Mouse (Mus musculus): ENCODE measurements around the gene Mthfsl.
"Not testable (repeated sequence)": the region's sequence is repeated elsewhere in the genome, so short reads cannot be mapped to it uniquely, and the experiment has no call there.

Gene Mthfsl

GRCm38 (mm10) chr9:88712164-88712749, 7.8 kb downstream of the Mthfsl start:
- not testable (repeated sequence) for H3K4me1 ChIP-seq (replicated peaks; ENCODE audit: low read depth, low read length); H3K36me3 ChIP-seq (ENCODE audit: insufficient read depth, low read length); H3K9me3 ChIP-seq (ENCODE audit: low read length); H3K4me3 ChIP-seq (replicated peaks; ENCODE audit: low read length); H3K27me3 ChIP-seq (ENCODE audit: insufficient read depth, low read length)

- not testable (repeated sequence) for H3K4me3 ChIP-seq (replicated peaks; ENCODE audit: low read length); H3K27me3 ChIP-seq (ENCODE audit: insufficient read depth, low read length); H3K36me3 ChIP-seq (ENCODE audit: insufficient read depth, low read length); H3K4me1 ChIP-seq (replicated peaks; ENCODE audit: low read depth, low read length); H3K9me3 ChIP-seq (ENCODE audit: low read length)
These were observed 9.1 kb downstream of the Mthfsl start for GRCm38 (mm10) chr9:88710910-88711438.

GRCm38 (mm10) chr9:88710439-88710838, 9.7 kb downstream of the Mthfsl start:
- not testable (repeated sequence) for H3K36me3 ChIP-seq (ENCODE audit: insufficient read depth, low read length); H3K4me3 ChIP-seq (replicated peaks; ENCODE audit: low read length); H3K4me1 ChIP-seq (replicated peaks; ENCODE audit: low read depth, low read length); H3K9me3 ChIP-seq (ENCODE audit: low read length); H3K27me3 ChIP-seq (ENCODE audit: insufficient read depth, low read length)

GRCm38 (mm10) chr9:88709794-88710193, 10.3 kb downstream of the Mthfsl start:
- H3K4me1 ChIP-seq (replicated peaks; ENCODE audit: low read depth, low read length); H3K4me3 ChIP-seq (replicated peaks; ENCODE audit: low read length): not testable (repeated sequence)

GRCm38 (mm10) chr9:88709304-88709703, 10.8 kb downstream of the Mthfsl start:
- Histone ChIP-seq H3K4me3 (replicated peaks; ENCODE audit: low read length) (no peak overlapping the region), H3K27me3 (ENCODE audit: insufficient read depth, low read length) (no peaks in the 10 kb centered on the region), H3K9me3 (ENCODE audit: low read length) (no peaks in the 10 kb centered on the region), H3K4me1 (replicated peaks; ENCODE audit: low read depth, low read length) (peaks cover 6% of the 10 kb centered on the region), H3K36me3 (ENCODE audit: insufficient read depth, low read length) (no peaks in the 10 kb centered on the region)
- TF ChIP-seq NANOG (IDR thresholded peaks at IDR 0.05; ENCODE audit: borderline replicate concordance, low read length) (no peak), CTCF (conservative IDR thresholded peaks at IDR 0.05; ENCODE audit: low read length) (no peak), POU5F1 (IDR thresholded peaks at IDR 0.05; ENCODE audit: borderline replicate concordance, low read length) (no peak)

More at GRCm38 (mm10) chr9:88709794-88710193, 10.3 kb downstream of the Mthfsl start:
- not testable (repeated sequence) for H3K27me3 ChIP-seq (ENCODE audit: insufficient read depth, low read length); H3K36me3 ChIP-seq (ENCODE audit: insufficient read depth, low read length); H3K9me3 ChIP-seq (ENCODE audit: low read length)

GRCm38 (mm10) chr9:88706700-88707099, 13.4 kb downstream of the Mthfsl start:
- Histone ChIP-seq H3K27me3 (ENCODE audit: insufficient read depth, low read length) (no peaks in the 10 kb centered on the region), H3K36me3 (ENCODE audit: insufficient read depth, low read length) (no peaks in the 10 kb centered on the region), H3K4me3 (replicated peaks; ENCODE audit: low read length) (no peak overlapping the region), H3K9me3 (ENCODE audit: low read length) (no peaks in the 10 kb centered on the region), H3K4me1 (replicated peaks; ENCODE audit: low read depth, low read length) (peaks cover 6% of the 10 kb centered on the region)
- TF ChIP-seq POU5F1 (IDR thresholded peaks at IDR 0.05; ENCODE audit: borderline replicate concordance, low read length) (no peak), NANOG (IDR thresholded peaks at IDR 0.05; ENCODE audit: borderline replicate concordance, low read length) (no peak), CTCF (conservative IDR thresholded peaks at IDR 0.05; ENCODE audit: low read length) (no peak)

GRCm38 (mm10) chr9:88705157-88705556, 14.9 kb downstream of the Mthfsl start:
- not testable (repeated sequence) for H3K36me3 ChIP-seq (ENCODE audit: insufficient read depth, low read length); H3K9me3 ChIP-seq (ENCODE audit: low read length); H3K4me3 ChIP-seq (replicated peaks; ENCODE audit: low read length)

GRCm38 (mm10) chr9:88698746-88699145, 21.4 kb downstream of the Mthfsl start:
- H3K27me3 ChIP-seq (ENCODE audit: insufficient read depth, low read length); H3K4me3 ChIP-seq (replicated peaks; ENCODE audit: low read length); H3K9me3 ChIP-seq (ENCODE audit: low read length); H3K36me3 ChIP-seq (ENCODE audit: insufficient read depth, low read length); H3K4me1 ChIP-seq (replicated peaks; ENCODE audit: low read depth, low read length): not testable (repeated sequence)

More at GRCm38 (mm10) chr9:88705157-88705556, 14.9 kb downstream of the Mthfsl start:
- not testable (repeated sequence) for H3K27me3 ChIP-seq (ENCODE audit: insufficient read depth, low read length); H3K4me1 ChIP-seq (replicated peaks; ENCODE audit: low read depth, low read length)

GRCm38 (mm10) chr9:88691307-88691706, 28.8 kb downstream of the Mthfsl start:
- H3K27me3 ChIP-seq (ENCODE audit: insufficient read depth, low read length) = not testable (repeated sequence)

GRCm38 (mm10) chr9:88689451-88689850, 30.6 kb downstream of the Mthfsl start:
- not testable (repeated sequence) for H3K9me3 ChIP-seq (ENCODE audit: low read length); H3K4me3 ChIP-seq (replicated peaks; ENCODE audit: low read length); H3K27me3 ChIP-seq (ENCODE audit: insufficient read depth, low read length); H3K4me1 ChIP-seq (replicated peaks; ENCODE audit: low read depth, low read length); H3K36me3 ChIP-seq (ENCODE audit: insufficient read depth, low read length)

More at GRCm38 (mm10) chr9:88691307-88691706, 28.8 kb downstream of the Mthfsl start:
- not testable (repeated sequence) for H3K4me1 ChIP-seq (replicated peaks; ENCODE audit: low read depth, low read length); H3K36me3 ChIP-seq (ENCODE audit: insufficient read depth, low read length); H3K4me3 ChIP-seq (replicated peaks; ENCODE audit: low read length); H3K9me3 ChIP-seq (ENCODE audit: low read length)

GRCm38 (mm10) chr9:88686719-88687118, 33.4 kb downstream of the Mthfsl start:
- H3K4me1 ChIP-seq (replicated peaks; ENCODE audit: low read depth, low read length); H3K27me3 ChIP-seq (ENCODE audit: insufficient read depth, low read length); H3K36me3 ChIP-seq (ENCODE audit: insufficient read depth, low read length); H3K4me3 ChIP-seq (replicated peaks; ENCODE audit: low read length); H3K9me3 ChIP-seq (ENCODE audit: low read length): not testable (repeated sequence)

- H3K4me3 ChIP-seq (replicated peaks; ENCODE audit: low read length); H3K9me3 ChIP-seq (ENCODE audit: low read length); H3K27me3 ChIP-seq (ENCODE audit: insufficient read depth, low read length); H3K36me3 ChIP-seq (ENCODE audit: insufficient read depth, low read length); H3K4me1 ChIP-seq (replicated peaks; ENCODE audit: low read depth, low read length): not testable (repeated sequence)
These were observed 61.8 kb downstream of the Mthfsl start for GRCm38 (mm10) chr9:88658341-88658740.

- H3K9me3 ChIP-seq (ENCODE audit: low read length) = peaks cover 27% of the 10 kb centered on the region
- H3K36me3 ChIP-seq (ENCODE audit: insufficient read depth, low read length); H3K4me1 ChIP-seq (replicated peaks; ENCODE audit: low read depth, low read length); H3K4me3 ChIP-seq (replicated peaks; ENCODE audit: low read length); H3K27me3 ChIP-seq (ENCODE audit: insufficient read depth, low read length): not testable (repeated sequence)
These were observed 69.4 kb downstream of the Mthfsl start for GRCm38 (mm10) chr9:88650742-88651141.
